Mouse (Mus musculus): ENCODE results near the gene Chst3.

DNA sequence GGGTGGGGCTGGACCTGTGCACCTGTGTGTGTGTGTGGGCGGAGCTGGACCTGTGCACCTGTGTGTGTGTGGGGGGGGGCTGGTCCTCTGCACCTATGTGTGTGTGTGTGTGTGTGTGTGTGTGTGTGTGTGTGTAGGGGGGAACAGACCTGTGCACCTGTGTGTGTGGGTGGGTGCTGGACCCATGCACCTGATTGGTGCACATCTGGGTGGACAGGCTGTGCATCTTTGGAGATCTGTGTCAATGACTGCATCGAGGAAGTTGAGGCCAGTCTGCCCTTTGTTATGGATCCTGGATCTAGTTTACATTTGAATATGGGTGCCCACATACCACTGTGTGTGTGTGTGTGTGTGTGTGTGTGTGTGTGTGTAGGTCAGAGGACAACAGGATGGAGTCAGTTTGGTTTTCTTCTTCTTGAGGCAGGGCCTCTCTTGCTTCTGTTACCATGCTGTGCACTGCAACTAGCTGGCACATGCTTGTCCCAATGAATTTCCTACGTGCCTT, 77.4 kb downstream of the Chst3 start:
- TF ChIP-seq GATA1 (IDR thresholded peaks at IDR 0.05; ENCODE audit: low read length) (no peak), TAL1 (IDR thresholded peaks at IDR 0.05; ENCODE audit: low read length) (no peak)

Measured in erythroblast, embryonic 14.5 days (primary cell).